18 mouse cellular contexts compared by ENCODE assay signal in genomic region chr1:181448041-181448440, GRCm38 (mm10).
DNase-seq lines count a peak whose midpoint lies in the region; ATAC-seq lines count a peak whose summit lies in the region.
"Had no signal": no experiment of that assay in that cellular context is flagged by ENCODE, and none has a peak within 500 bp of the region (broad histone marks: within the 10 kb centered on the region; RNA-seq: fewer than 3 reads in every experiment).

No protein-coding gene starts in this region.

- H3K9ac ChIP-seq in heart, embryonic 13.5 days = no peak overlapping the region
- H3K9ac ChIP-seq in midbrain, embryonic 13.5 days (replicated peaks) = no peak overlapping the region
- H3K9ac ChIP-seq: embryonic facial prominence, embryonic 12.5 days; midbrain, embryonic 15.5 days had no signal

- H3K27me3 ChIP-seq in heart, embryonic 13.5 days (replicated peaks) = no peaks in the 10 kb centered on the region
- no peaks in the 10 kb centered on the region for H3K27me3 ChIP-seq in midbrain, embryonic 13.5 days
- H3K27me3 ChIP-seq: embryonic facial prominence, embryonic 12.5 days; midbrain, embryonic 15.5 days had no signal

- H3K4me1 ChIP-seq in heart, embryonic 13.5 days = peaks cover 50% of the 10 kb centered on the region
- H3K4me1 ChIP-seq in midbrain, embryonic 13.5 days (replicated peaks) = no peaks in the 10 kb centered on the region
- H3K4me1 ChIP-seq: embryonic facial prominence, embryonic 12.5 days; midbrain, embryonic 15.5 days had no signal

- H3K36me3 ChIP-seq in heart, embryonic 13.5 days = no peaks in the 10 kb centered on the region
- H3K36me3 ChIP-seq in midbrain, embryonic 13.5 days = no peaks in the 10 kb centered on the region
- H3K36me3 ChIP-seq: embryonic facial prominence, embryonic 12.5 days; G1E; midbrain, embryonic 15.5 days had no signal

- no peak overlapping the region for H3K4me3 ChIP-seq in heart, embryonic 13.5 days
- H3K4me3 ChIP-seq in midbrain, embryonic 13.5 days (replicated peaks) = no peak overlapping the region
- H3K4me3 ChIP-seq: embryonic facial prominence, embryonic 12.5 days; midbrain, embryonic 15.5 days had no signal

- intact Hi-C loops in heart, postnatal 36 days (cut with DNase I) = loop anchor here (5.0 kb wide), 1 partner anchor 99 kb away; no protein-coding TSS in a partner anchor
- intact Hi-C loops in left cerebral cortex, postnatal 10 days (cut with DNase I) = no loop called here

- WGBS in heart, embryonic 13.5 days = 45% methylated on average over 7 of the region's 7 CpGs
- 93% methylated on average over 7 of the region's 7 CpGs for WGBS in midbrain, embryonic 13.5 days

- ATAC-seq in heart, embryonic 13.5 days (ENCODE audit: extremely low read depth, insufficient number of reproducible peaks, low FRiP score, low TSS enrichment) = no peak
- ATAC-seq in midbrain, embryonic 13.5 days = no peak
- ATAC-seq: CD4-positive, CD25-positive, alpha-beta regulatory T cell, adult 4 months; forebrain, embryonic 16.5 days; hindbrain, embryonic 16.5 days; intestine, postnatal 0 days; midbrain, embryonic 15.5 days had no signal

- no peak for DNase-seq in heart, postnatal 36 days
- peak; percentile 40 to 55 for DNase-seq in left cerebral cortex, adult 18-20 months (ENCODE audit: low spot score in 2 of 2)
- DNase-seq in left cerebral cortex, postnatal 10 days (ENCODE audit: extremely low spot score in 1 of 2, low spot score in 2 of 2) = no peak
- peak; percentile 89 for DNase-seq in brain, adult 2 months (ENCODE audit: low read depth, low spot score)
- peak; percentile 85 for DNase-seq in layer of hippocampus, adult 9-11 months
- DNase-seq: gastrocnemius, postnatal 25 days; heart, postnatal 10 days; lung, postnatal 10 days; retina, postnatal 1 day had no signal

- H3K9me3 ChIP-seq in heart, embryonic 13.5 days = no peaks in the 10 kb centered on the region
- H3K9me3 ChIP-seq in midbrain, embryonic 13.5 days = no peaks in the 10 kb centered on the region
- H3K9me3 ChIP-seq: embryonic facial prominence, embryonic 12.5 days; G1E; midbrain, embryonic 15.5 days had no signal

- H3K27ac ChIP-seq in heart, embryonic 13.5 days (replicated peaks) = peak overlapping the region; percentile 89
- no peak overlapping the region for H3K27ac ChIP-seq in midbrain, embryonic 13.5 days
- H3K27ac ChIP-seq: embryonic facial prominence, embryonic 12.5 days; midbrain, embryonic 15.5 days had no signal

- no peak overlapping the region for H3K4me2 ChIP-seq in heart, embryonic 13.5 days
- H3K4me2 ChIP-seq in midbrain, embryonic 13.5 days (replicated peaks) = no peak overlapping the region
- H3K4me2 ChIP-seq: embryonic facial prominence, embryonic 12.5 days; midbrain, embryonic 15.5 days had no signal

Comparison
In these comparisons a context has a peak if more than half of its experiments do, and no peak if none do; other contexts are left out.
1. DNase-seq: peak in left cerebral cortex, adult 18-20 months (2 of 2), brain, adult 2 months (single experiment) and layer of hippocampus, adult 9-11 months (single experiment); none in heart, postnatal 36 days (0 of 2) and left cerebral cortex, postnatal 10 days (0 of 2).